Mouse (Mus musculus): Measurements from ENCODE around the gene Antxr1. TPM values are rescaled to one million over a fixed set of nuclear protein-coding genes. Genes with fewer than 3 reads are reported as not detected.

Gene Antxr1
- polyA plus RNA-seq, 1 experiment from 2014 or later = 5.8 TPM

DNA sequence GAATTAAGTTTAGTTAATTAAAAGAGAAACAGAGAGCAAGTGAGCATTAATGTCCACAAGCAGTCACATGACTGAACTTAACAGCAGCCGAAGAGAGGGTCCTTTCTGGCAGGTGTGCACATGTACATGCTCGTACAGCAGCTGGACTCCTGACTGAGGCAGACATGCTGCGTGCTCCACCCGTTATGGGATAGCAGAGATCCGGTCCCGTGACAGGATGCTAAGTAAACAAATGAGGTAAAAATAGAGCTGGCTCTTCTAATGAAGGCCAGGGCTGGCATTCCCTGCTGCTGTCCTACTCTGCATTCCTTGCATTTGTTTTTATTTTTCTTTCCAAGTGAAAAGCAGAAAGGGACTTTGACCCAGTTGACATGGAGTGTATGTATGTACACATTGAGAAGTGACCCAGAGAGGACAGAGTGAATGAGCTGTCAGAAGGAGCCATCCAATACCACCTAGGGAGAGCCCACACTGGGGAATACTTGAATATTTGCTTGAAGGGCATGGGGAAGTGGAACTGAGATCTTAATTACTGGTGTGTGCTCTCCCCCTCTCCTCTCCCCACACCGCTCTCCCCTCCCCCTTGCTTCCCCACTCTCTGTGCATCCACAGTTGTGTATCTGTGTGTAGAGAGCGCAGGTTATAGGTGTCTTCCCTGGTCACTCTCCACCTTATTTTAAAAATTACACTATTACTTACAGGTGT, 208.4 kb downstream of the Antxr1 start:
- Histone ChIP-seq H3K4me1 (replicated peaks; ENCODE audit: control insufficient read depth, insufficient read depth, low read length) (no peaks in the 10 kb centered on the region), H3K4me3 (ENCODE audit: low read depth, low read length) (no peak overlapping the region), H3K27me3 (ENCODE audit: control insufficient read depth, insufficient read depth, low read length) (no peaks in the 10 kb centered on the region), H3K36me3 (ENCODE audit: control insufficient read depth, insufficient read depth, low read length) (no peaks in the 10 kb centered on the region), H3K4me2 (ENCODE audit: low read depth, low read length, severe bottlenecking) (no peak overlapping the region), H3K27ac (ENCODE audit: low read depth, low read length) (no peak overlapping the region), H3K9me3 (ENCODE audit: control insufficient read depth, low read length) (no peaks in the 10 kb centered on the region), H3K9ac (ENCODE audit: low read length) (no peak overlapping the region)
- no peak for DNase-seq (ENCODE audit: low spot score)
- WGBS = 76% methylated on average over 8 of the region's 8 CpGs
- no peak for ATAC-seq (replicated peaks; ENCODE audit: low FRiP score)

DNA sequence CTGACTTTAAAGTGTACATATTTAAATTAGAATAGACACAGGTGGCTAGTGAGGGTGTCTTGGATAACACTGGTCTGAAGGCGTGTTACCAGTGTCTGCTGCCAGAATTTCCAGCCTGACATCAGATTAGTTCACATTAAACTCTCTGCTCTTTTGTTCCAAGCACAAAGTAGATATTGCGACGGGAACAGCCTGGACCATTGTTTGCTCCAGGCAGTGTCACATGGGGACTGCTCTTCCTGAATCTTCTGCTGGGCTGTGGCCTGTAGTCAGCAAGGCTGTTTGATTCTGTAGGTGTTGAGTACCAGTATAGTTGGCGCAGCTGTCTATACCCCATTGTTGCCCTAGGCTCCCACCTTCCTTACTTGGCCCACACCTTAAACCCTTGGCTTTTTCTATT, 211.6 kb downstream of the Antxr1 start:
- DNase-seq (ENCODE audit: low spot score) = no peak
- Histone ChIP-seq H3K36me3 (ENCODE audit: control insufficient read depth, insufficient read depth, low read length) (no peaks in the 10 kb centered on the region), H3K27me3 (ENCODE audit: control insufficient read depth, insufficient read depth, low read length) (no peaks in the 10 kb centered on the region), H3K9me3 (ENCODE audit: control insufficient read depth, low read length) (no peaks in the 10 kb centered on the region), H3K27ac (ENCODE audit: low read depth, low read length) (no peak overlapping the region), H3K4me3 (ENCODE audit: low read depth, low read length) (no peak overlapping the region), H3K4me1 (replicated peaks; ENCODE audit: control insufficient read depth, insufficient read depth, low read length) (no peaks in the 10 kb centered on the region), H3K4me2 (ENCODE audit: low read depth, low read length, severe bottlenecking) (no peak overlapping the region), H3K9ac (ENCODE audit: low read length) (no peak overlapping the region)
- WGBS = 87% methylated on average over 4 of the region's 4 CpGs
- no peak for ATAC-seq (replicated peaks; ENCODE audit: low FRiP score)

DNA sequence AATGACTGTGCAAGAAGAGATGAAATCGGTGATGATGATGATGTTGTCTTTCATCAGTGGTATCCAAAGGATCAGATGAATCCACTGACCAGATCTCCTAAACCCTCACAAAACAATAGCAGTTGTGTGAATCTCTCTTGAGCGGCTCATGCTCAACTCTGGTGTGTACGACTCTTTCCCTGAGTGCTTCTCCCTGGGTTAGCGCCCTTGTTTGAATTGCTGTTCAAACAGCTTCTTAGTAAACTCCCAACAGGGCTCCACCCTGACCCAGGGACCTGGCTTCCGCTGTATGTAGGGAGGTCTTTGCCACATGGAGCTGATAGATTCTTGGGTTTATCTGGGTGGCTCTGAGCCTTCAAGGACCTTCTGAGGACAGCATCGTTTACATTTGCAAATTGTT, 212.2 kb downstream of the Antxr1 start:
- ATAC-seq (replicated peaks; ENCODE audit: low FRiP score) = no peak
- Histone ChIP-seq H3K27me3 (ENCODE audit: control insufficient read depth, insufficient read depth, low read length) (no peaks in the 10 kb centered on the region), H3K27ac (ENCODE audit: low read depth, low read length) (no peak overlapping the region), H3K9me3 (ENCODE audit: control insufficient read depth, low read length) (no peaks in the 10 kb centered on the region), H3K4me2 (ENCODE audit: low read depth, low read length, severe bottlenecking) (no peak overlapping the region), H3K4me1 (replicated peaks; ENCODE audit: control insufficient read depth, insufficient read depth, low read length) (no peaks in the 10 kb centered on the region), H3K4me3 (ENCODE audit: low read depth, low read length) (no peak overlapping the region), H3K9ac (ENCODE audit: low read length) (no peak overlapping the region), H3K36me3 (ENCODE audit: control insufficient read depth, insufficient read depth, low read length) (no peaks in the 10 kb centered on the region)
- no peak for DNase-seq (ENCODE audit: low spot score)
- 86% methylated on average over 6 of the region's 6 CpGs for WGBS

DNA sequence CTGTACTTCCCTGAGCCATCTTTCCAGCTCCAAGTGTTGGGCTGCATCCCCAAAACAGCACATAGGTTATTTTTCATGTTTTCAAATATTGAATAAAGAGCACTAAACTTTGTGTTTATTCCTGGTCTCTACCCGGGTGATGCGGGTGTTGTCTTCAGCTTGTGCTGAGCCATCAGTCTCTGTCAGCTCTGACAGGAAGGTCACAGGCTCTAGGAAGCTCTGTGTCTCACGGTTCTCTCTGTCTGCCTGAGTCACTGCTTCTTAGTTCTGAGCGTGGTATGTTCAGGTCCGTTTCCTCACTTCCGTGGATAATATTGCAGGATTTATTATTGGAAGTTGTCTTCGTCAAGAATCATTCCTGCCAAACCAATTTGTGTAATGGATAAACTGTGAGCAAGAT, 213.7 kb downstream of the Antxr1 start:
- WGBS = 90% methylated on average over 7 of the region's 7 CpGs

GRCm38 (mm10) chr6:87120661-87121060, 215.0 kb downstream of the Antxr1 start:
- 88% methylated on average over 6 of the region's 6 CpGs for WGBS
- H3K9ac ChIP-seq (ENCODE audit: low read length) = no peak overlapping the region
- no peaks in the 10 kb centered on the region for H3K27me3 ChIP-seq (ENCODE audit: control insufficient read depth, insufficient read depth, low read length)
- no peaks in the 10 kb centered on the region for H3K4me1 ChIP-seq (replicated peaks; ENCODE audit: control insufficient read depth, insufficient read depth, low read length)
- no peak overlapping the region for H3K4me3 ChIP-seq (ENCODE audit: low read depth, low read length)
- H3K9me3 ChIP-seq (ENCODE audit: control insufficient read depth, low read length) = no peaks in the 10 kb centered on the region
- ATAC-seq (replicated peaks; ENCODE audit: low FRiP score) (no peak), DNase-seq (ENCODE audit: low spot score) (no peak)
- no peak overlapping the region for H3K27ac ChIP-seq (ENCODE audit: low read depth, low read length)
- H3K36me3 ChIP-seq (ENCODE audit: control insufficient read depth, insufficient read depth, low read length) = no peaks in the 10 kb centered on the region
- no peak overlapping the region for H3K4me2 ChIP-seq (ENCODE audit: low read depth, low read length, severe bottlenecking)

More for the DNA sequence above, 213.7 kb downstream of the Antxr1 start:
- Histone ChIP-seq H3K27ac (ENCODE audit: low read depth, low read length) (no peak overlapping the region), H3K36me3 (ENCODE audit: control insufficient read depth, insufficient read depth, low read length) (no peaks in the 10 kb centered on the region), H3K9ac (ENCODE audit: low read length) (no peak overlapping the region), H3K4me2 (ENCODE audit: low read depth, low read length, severe bottlenecking) (no peak overlapping the region), H3K9me3 (ENCODE audit: control insufficient read depth, low read length) (no peaks in the 10 kb centered on the region), H3K27me3 (ENCODE audit: control insufficient read depth, insufficient read depth, low read length) (no peaks in the 10 kb centered on the region), H3K4me1 (replicated peaks; ENCODE audit: control insufficient read depth, insufficient read depth, low read length) (no peaks in the 10 kb centered on the region), H3K4me3 (ENCODE audit: low read depth, low read length) (no peak overlapping the region)
- no peak for DNase-seq (ENCODE audit: low spot score)
- ATAC-seq (replicated peaks; ENCODE audit: low FRiP score) = no peak

GRCm38 (mm10) chr6:87119975-87120374, 215.6 kb downstream of the Antxr1 start:
- H3K9ac ChIP-seq (ENCODE audit: low read length) = no peak overlapping the region
- 90% methylated on average over 4 of the region's 4 CpGs for WGBS

DNA sequence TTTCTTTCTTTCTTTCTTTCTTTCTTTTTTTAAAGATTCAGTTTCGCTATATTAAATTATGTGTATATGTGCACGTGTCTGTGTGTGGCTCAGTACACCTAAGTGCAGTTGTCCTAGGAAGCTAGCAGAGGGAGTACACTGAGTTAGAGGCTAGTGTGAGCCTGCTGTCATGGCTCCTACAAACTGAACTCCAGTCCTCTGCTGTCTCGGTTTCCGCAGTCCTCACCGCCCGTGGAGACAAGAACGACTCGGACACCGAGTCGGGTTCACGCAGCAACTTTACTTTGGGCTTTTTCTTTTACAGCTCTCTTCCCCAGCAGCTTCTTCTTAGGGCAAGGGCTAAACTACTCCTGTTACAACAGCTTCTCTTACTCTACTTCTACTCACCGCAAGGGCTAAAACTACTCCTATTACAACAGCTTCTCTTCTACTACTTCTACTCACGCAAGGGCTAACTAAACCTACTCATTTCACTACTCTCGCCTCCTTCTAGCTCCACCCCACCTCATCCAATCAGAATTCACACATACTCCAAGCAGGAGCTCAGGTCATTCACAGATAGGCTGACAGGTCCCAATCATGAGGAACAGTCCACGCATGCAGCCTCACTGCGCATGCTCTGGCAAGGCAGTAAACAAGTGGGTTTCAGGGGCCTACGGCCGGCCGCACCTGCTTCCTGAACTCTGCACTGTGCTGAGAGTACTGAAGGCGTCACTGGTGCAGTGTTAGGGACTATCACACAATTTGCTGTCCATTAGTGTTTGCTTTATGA, 216.4 kb downstream of the Antxr1 start:
- Histone ChIP-seq H3K9me3 (ENCODE audit: control insufficient read depth, low read length) (no peaks in the 10 kb centered on the region), H3K36me3 (ENCODE audit: control insufficient read depth, insufficient read depth, low read length) (no peaks in the 10 kb centered on the region), H3K9ac (ENCODE audit: low read length) (no peak overlapping the region), H3K27me3 (ENCODE audit: control insufficient read depth, insufficient read depth, low read length) (no peaks in the 10 kb centered on the region), H3K4me3 (ENCODE audit: low read depth, low read length) (no peak overlapping the region), H3K4me2 (ENCODE audit: low read depth, low read length, severe bottlenecking) (no peak overlapping the region), H3K4me1 (replicated peaks; ENCODE audit: control insufficient read depth, insufficient read depth, low read length) (no peaks in the 10 kb centered on the region), H3K27ac (ENCODE audit: low read depth, low read length) (no peak overlapping the region)
- DNase-seq (ENCODE audit: low spot score) = no peak
- 93% methylated on average over 20 of the region's 20 CpGs for WGBS
- no peak for ATAC-seq (replicated peaks; ENCODE audit: low FRiP score)

More at GRCm38 (mm10) chr6:87119975-87120374, 215.6 kb downstream of the Antxr1 start:
- Histone ChIP-seq H3K9me3 (ENCODE audit: control insufficient read depth, low read length) (no peaks in the 10 kb centered on the region), H3K27me3 (ENCODE audit: control insufficient read depth, insufficient read depth, low read length) (no peaks in the 10 kb centered on the region), H3K27ac (ENCODE audit: low read depth, low read length) (no peak overlapping the region), H3K4me2 (ENCODE audit: low read depth, low read length, severe bottlenecking) (no peak overlapping the region), H3K36me3 (ENCODE audit: control insufficient read depth, insufficient read depth, low read length) (no peaks in the 10 kb centered on the region), H3K4me1 (replicated peaks; ENCODE audit: control insufficient read depth, insufficient read depth, low read length) (no peaks in the 10 kb centered on the region), H3K4me3 (ENCODE audit: low read depth, low read length) (no peak overlapping the region)
- DNase-seq (ENCODE audit: low spot score) = no peak
- ATAC-seq (replicated peaks; ENCODE audit: low FRiP score) = no peak

GRCm38 (mm10) chr6:87116596-87116995, 219.0 kb downstream of the Antxr1 start:
- no peak for ATAC-seq (replicated peaks; ENCODE audit: low FRiP score)
- Histone ChIP-seq H3K27ac (ENCODE audit: low read depth, low read length) (no peak overlapping the region), H3K4me2 (ENCODE audit: low read depth, low read length, severe bottlenecking) (no peak overlapping the region), H3K9ac (ENCODE audit: low read length) (no peak overlapping the region), H3K4me1 (replicated peaks; ENCODE audit: control insufficient read depth, insufficient read depth, low read length) (no peaks in the 10 kb centered on the region), H3K36me3 (ENCODE audit: control insufficient read depth, insufficient read depth, low read length) (no peaks in the 10 kb centered on the region), H3K4me3 (ENCODE audit: low read depth, low read length) (no peak overlapping the region), H3K27me3 (ENCODE audit: control insufficient read depth, insufficient read depth, low read length) (no peaks in the 10 kb centered on the region), H3K9me3 (ENCODE audit: control insufficient read depth, low read length) (no peaks in the 10 kb centered on the region)
- 78% methylated on average over 7 of the region's 7 CpGs for WGBS
- no peak for DNase-seq (ENCODE audit: low spot score)

All from forebrain, embryonic 11.5 days (tissue).